Mouse (Mus musculus): Measurements from ENCODE around the gene Dtx1. TPM values are rescaled to one million over a fixed set of nuclear protein-coding genes. Genes with fewer than 3 reads are reported as not detected.

Gene Dtx1
- polyA plus RNA-seq, 1 experiment from 2014 or later, result 0.53 TPM

- no peak for ATAC-seq (replicated peaks; ENCODE audit: insufficient number of reproducible peaks, low FRiP score, low TSS enrichment)
- no peaks in the 10 kb centered on the region for H3K9me3 ChIP-seq (replicated peaks; ENCODE audit: control insufficient read depth, low read length)
- H3K4me2 ChIP-seq, result peak overlapping the region; percentile 67
- no peak overlapping the region for H3K27ac ChIP-seq (ENCODE audit: low read depth, low read length)
- H3K9ac ChIP-seq (ENCODE audit: low read depth, low read length), result no peak overlapping the region
- peaks cover 19% of the 10 kb centered on the region for H3K27me3 ChIP-seq (ENCODE audit: control insufficient read depth, insufficient read depth, low read length)
- 26% methylated on average over 12 of the region's 12 CpGs for WGBS (ENCODE audit: insufficient replicate concordance)
- peaks cover 19% of the 10 kb centered on the region for H3K4me1 ChIP-seq (ENCODE audit: control insufficient read depth, insufficient read depth, low read length)
- H3K4me3 ChIP-seq (ENCODE audit: low read depth, low read length), result no peak overlapping the region; the same call in 1 of the 2 replicates
- no peaks in the 10 kb centered on the region for H3K36me3 ChIP-seq (ENCODE audit: control insufficient read depth, insufficient read depth, low read length)
Measured at GRCm38 (mm10) chr5:120647814-120648491, 63.8 kb downstream of the Dtx1 start.

GRCm38 (mm10) chr5:120647361-120647760, 64.4 kb downstream of the Dtx1 start:
- H3K4me1 ChIP-seq (ENCODE audit: control insufficient read depth, insufficient read depth, low read length), result peaks cover 19% of the 10 kb centered on the region
- no peak overlapping the region for H3K4me3 ChIP-seq (ENCODE audit: low read depth, low read length)
- H3K27ac ChIP-seq (ENCODE audit: low read depth, low read length), result no peak overlapping the region
- H3K36me3 ChIP-seq (ENCODE audit: control insufficient read depth, insufficient read depth, low read length), result no peaks in the 10 kb centered on the region
- H3K27me3 ChIP-seq (ENCODE audit: control insufficient read depth, insufficient read depth, low read length), result peaks cover 19% of the 10 kb centered on the region
- WGBS (ENCODE audit: insufficient replicate concordance), result 74% methylated on average over 4 of the region's 4 CpGs
- no peaks in the 10 kb centered on the region for H3K9me3 ChIP-seq (replicated peaks; ENCODE audit: control insufficient read depth, low read length)
- no peak overlapping the region for H3K4me2 ChIP-seq
- H3K9ac ChIP-seq (ENCODE audit: low read depth, low read length), result no peak overlapping the region
- ATAC-seq (replicated peaks; ENCODE audit: insufficient number of reproducible peaks, low FRiP score, low TSS enrichment), result no peak

- Histone ChIP-seq H3K27ac (ENCODE audit: low read depth, low read length) (no peak overlapping the region), H3K9ac (ENCODE audit: low read depth, low read length) (no peak overlapping the region), H3K9me3 (replicated peaks; ENCODE audit: control insufficient read depth, low read length) (no peaks in the 10 kb centered on the region), H3K27me3 (ENCODE audit: control insufficient read depth, insufficient read depth, low read length) (peaks cover 19% of the 10 kb centered on the region), H3K36me3 (ENCODE audit: control insufficient read depth, insufficient read depth, low read length) (no peaks in the 10 kb centered on the region), H3K4me1 (ENCODE audit: control insufficient read depth, insufficient read depth, low read length) (peaks cover 19% of the 10 kb centered on the region), H3K4me3 (ENCODE audit: low read depth, low read length) (no peak overlapping the region), H3K4me2 (no peak overlapping the region)
- no peak for ATAC-seq (replicated peaks; ENCODE audit: insufficient number of reproducible peaks, low FRiP score, low TSS enrichment)
- WGBS (ENCODE audit: insufficient replicate concordance), result 54% methylated on average over 6 of the region's 6 CpGs
Measured at GRCm38 (mm10) chr5:120645851-120646250, 65.9 kb downstream of the Dtx1 start.

GRCm38 (mm10) chr5:120644227-120644626, 67.5 kb downstream of the Dtx1 start:
- no peak for ATAC-seq (replicated peaks; ENCODE audit: insufficient number of reproducible peaks, low FRiP score, low TSS enrichment)
- H3K9me3 ChIP-seq (replicated peaks; ENCODE audit: control insufficient read depth, low read length), result no peaks in the 10 kb centered on the region
- H3K27me3 ChIP-seq (ENCODE audit: control insufficient read depth, insufficient read depth, low read length), result peaks cover 5% of the 10 kb centered on the region
- H3K27ac ChIP-seq (ENCODE audit: low read depth, low read length), result no peak overlapping the region
- WGBS (ENCODE audit: insufficient replicate concordance), result 56% methylated on average over 3 of the region's 3 CpGs
- H3K9ac ChIP-seq (ENCODE audit: low read depth, low read length), result no peak overlapping the region
- no peak overlapping the region for H3K4me3 ChIP-seq (ENCODE audit: low read depth, low read length)
- H3K4me2 ChIP-seq, result no peak overlapping the region
- H3K4me1 ChIP-seq (ENCODE audit: control insufficient read depth, insufficient read depth, low read length), result peaks cover 15% of the 10 kb centered on the region
- no peaks in the 10 kb centered on the region for H3K36me3 ChIP-seq (ENCODE audit: control insufficient read depth, insufficient read depth, low read length)

GRCm38 (mm10) chr5:120643365-120644085, 68.2 kb downstream of the Dtx1 start:
- peaks cover 8% of the 10 kb centered on the region for H3K4me1 ChIP-seq (ENCODE audit: control insufficient read depth, insufficient read depth, low read length)
- H3K27me3 ChIP-seq (ENCODE audit: control insufficient read depth, insufficient read depth, low read length), result no peaks in the 10 kb centered on the region
- H3K27ac ChIP-seq (ENCODE audit: low read depth, low read length), result no peak overlapping the region
- no peaks in the 10 kb centered on the region for H3K36me3 ChIP-seq (ENCODE audit: control insufficient read depth, insufficient read depth, low read length)
- no peak overlapping the region for H3K4me2 ChIP-seq
- no peak for ATAC-seq (replicated peaks; ENCODE audit: insufficient number of reproducible peaks, low FRiP score, low TSS enrichment)
- no peak overlapping the region for H3K9ac ChIP-seq (ENCODE audit: low read depth, low read length)
- H3K9me3 ChIP-seq (replicated peaks; ENCODE audit: control insufficient read depth, low read length), result no peaks in the 10 kb centered on the region
- H3K4me3 ChIP-seq (ENCODE audit: low read depth, low read length), result no peak overlapping the region
- 67% methylated on average over 14 of the region's 14 CpGs for WGBS (ENCODE audit: insufficient replicate concordance)

- no peak overlapping the region for H3K27ac ChIP-seq (ENCODE audit: low read depth, low read length)
- no peaks in the 10 kb centered on the region for H3K36me3 ChIP-seq (ENCODE audit: control insufficient read depth, insufficient read depth, low read length)
- no peak overlapping the region for H3K4me3 ChIP-seq (ENCODE audit: low read depth, low read length)
- H3K9ac ChIP-seq (ENCODE audit: low read depth, low read length), result no peak overlapping the region
- no peaks in the 10 kb centered on the region for H3K27me3 ChIP-seq (ENCODE audit: control insufficient read depth, insufficient read depth, low read length)
- peaks cover 3% of the 10 kb centered on the region; the same call in 1 of the 2 replicates for H3K4me1 ChIP-seq (ENCODE audit: control insufficient read depth, insufficient read depth, low read length)
- 84% methylated on average over 7 of the region's 7 CpGs for WGBS (ENCODE audit: insufficient replicate concordance)
- no peak overlapping the region for H3K4me2 ChIP-seq
- ATAC-seq (replicated peaks; ENCODE audit: insufficient number of reproducible peaks, low FRiP score, low TSS enrichment), result no peak
- H3K9me3 ChIP-seq (replicated peaks; ENCODE audit: control insufficient read depth, low read length), result no peaks in the 10 kb centered on the region
Measured at GRCm38 (mm10) chr5:120640094-120640493, 71.6 kb downstream of the Dtx1 start.

- Histone ChIP-seq H3K4me2 (no peak overlapping the region), H3K36me3 (ENCODE audit: control insufficient read depth, insufficient read depth, low read length) (no peaks in the 10 kb centered on the region), H3K4me1 (ENCODE audit: control insufficient read depth, insufficient read depth, low read length) (peaks cover 8% of the 10 kb centered on the region), H3K4me3 (ENCODE audit: low read depth, low read length) (no peak overlapping the region), H3K27me3 (ENCODE audit: control insufficient read depth, insufficient read depth, low read length) (no peaks in the 10 kb centered on the region), H3K27ac (ENCODE audit: low read depth, low read length) (no peak overlapping the region), H3K9ac (ENCODE audit: low read depth, low read length) (no peak overlapping the region), H3K9me3 (replicated peaks; ENCODE audit: control insufficient read depth, low read length) (peaks cover 5% of the 10 kb centered on the region; the same call in 1 of the 2 replicates)
- no peak for ATAC-seq (replicated peaks; ENCODE audit: insufficient number of reproducible peaks, low FRiP score, low TSS enrichment)
- WGBS (ENCODE audit: insufficient replicate concordance), result 78% methylated on average over 5 of the region's 5 CpGs
Measured at GRCm38 (mm10) chr5:120635633-120636032, 76.1 kb downstream of the Dtx1 start.

- H3K27ac ChIP-seq (ENCODE audit: low read depth, low read length), result no peak overlapping the region
- H3K27me3 ChIP-seq (ENCODE audit: control insufficient read depth, insufficient read depth, low read length), result peaks cover 4% of the 10 kb centered on the region
- no peak for ATAC-seq (replicated peaks; ENCODE audit: insufficient number of reproducible peaks, low FRiP score, low TSS enrichment)
- H3K4me1 ChIP-seq (ENCODE audit: control insufficient read depth, insufficient read depth, low read length), result peaks cover 8% of the 10 kb centered on the region
- no peak overlapping the region for H3K9ac ChIP-seq (ENCODE audit: low read depth, low read length)
- H3K36me3 ChIP-seq (ENCODE audit: control insufficient read depth, insufficient read depth, low read length), result no peaks in the 10 kb centered on the region
- 57% methylated on average over 5 of the region's 5 CpGs for WGBS (ENCODE audit: insufficient replicate concordance)
- H3K4me2 ChIP-seq, result no peak overlapping the region
- H3K4me3 ChIP-seq (ENCODE audit: low read depth, low read length), result no peak overlapping the region
- peaks cover 5% of the 10 kb centered on the region; the same call in 1 of the 2 replicates for H3K9me3 ChIP-seq (replicated peaks; ENCODE audit: control insufficient read depth, low read length)
Measured at GRCm38 (mm10) chr5:120634860-120635259, 76.9 kb downstream of the Dtx1 start.

Data from heart, embryonic 11.5 days (tissue).